Mouse (Mus musculus): Measurements from ENCODE around the gene Il1f10.

- TF ChIP-seq CTCF (IDR thresholded peaks at IDR 0.05; ENCODE audit: borderline replicate concordance, control insufficient read depth, extremely low read depth, insufficient read depth, low read length, poor library complexity) (no peak), POLR2A (IDR thresholded peaks at IDR 0.05; ENCODE audit: control insufficient read depth, extremely low read depth, insufficient read depth, low read length, poor library complexity) (no peak)
These were observed 25.9 kb downstream of the Il1f10 start for GRCm38 (mm10) chr2:24316919-24317318.

Data from thymus, adult 2 months (tissue).